Mouse (Mus musculus) thymus, adult 2 months (tissue): Measurements from ENCODE around the gene Gm11172.

Source experiments
- CTCF ChIP-seq: fragments of 200-500 bp; IDR thresholded peaks from 2 replicates; pipeline ENCODE4 v1.5.1; 2012; ENCODE audit warnings: mild to moderate bottlenecking, control low read depth, low read length, moderate library complexity, borderline replicate concordance; ENCODE audit not compliant: control insufficient read depth, poor library complexity, insufficient read depth; ENCODE audit errors: extremely low read depth
- POLR2A ChIP-seq: fragments of 200-500 bp; IDR thresholded peaks from 2 replicates; pipeline ENCODE4 v1.6.1; 2012; ENCODE audit warnings: mild to moderate bottlenecking, low read length, control low read depth, moderate library complexity; ENCODE audit not compliant: control insufficient read depth, poor library complexity, insufficient read depth; ENCODE audit errors: extremely low read depth

DNA sequence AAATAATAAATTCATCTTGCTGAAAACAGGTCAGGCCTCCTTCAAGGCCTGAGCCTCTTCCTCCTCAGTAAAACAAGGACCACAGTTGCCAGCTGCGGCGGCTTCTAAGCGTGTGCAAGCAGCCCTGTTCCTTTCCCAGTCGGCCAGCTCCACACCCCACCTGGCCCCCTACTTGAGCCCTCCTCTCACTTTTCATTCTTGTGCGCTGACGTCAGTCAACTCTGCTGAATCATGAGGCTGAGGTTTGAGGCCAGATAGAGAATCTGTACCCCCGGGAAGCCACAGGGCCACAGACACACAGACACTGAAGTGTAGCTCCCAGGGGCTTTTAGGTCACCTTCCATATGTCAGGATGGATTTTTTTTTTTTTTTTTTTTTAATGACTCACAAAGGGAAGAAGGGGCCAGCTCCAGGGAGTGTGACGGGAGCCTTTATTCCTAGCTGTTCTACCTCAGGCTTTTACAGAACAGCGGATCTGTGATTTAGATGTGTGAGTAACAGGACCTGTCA is 30.8 kb upstream of the Gm11172 start:
- no peak for TF ChIP-seq POLR2A
- no peak for TF ChIP-seq CTCF
